Mouse (Mus musculus) erythroblast, embryonic 14.5 days (primary cell): Measurements from ENCODE around the gene Stat1.

ENCODE experiments used
- GATA1 ChIP-seq: IDR thresholded peaks from 2 replicates; pipeline ENCODE4 v1.6.1; 2012; ENCODE audit warnings: low read length, inconsistent platforms, mixed read lengths
- TAL1 ChIP-seq: IDR thresholded peaks from 3 replicates; pipeline ENCODE4 v1.6.1; 2012; ENCODE audit warnings: low read length, inconsistent platforms, mixed read lengths

- TF ChIP-seq GATA1, result no peak
- no peak for TF ChIP-seq TAL1
Measured at GRCm38 (mm10) chr1:52087128-52087527, 32.1 kb upstream of the Stat1 start.
